In genomic region chr1:37512961-37513431, GRCm38 (mm10) we compare ENCODE assay signal across 8 mouse cellular contexts. TPM values are rescaled to one million over a fixed set of nuclear protein-coding genes. Genes with fewer than 3 reads are reported as not detected.
DNase-seq lines count a peak whose midpoint lies in the region; ATAC-seq lines count a peak whose summit lies in the region.

No protein-coding gene starts in this region.

- peak overlapping the region; percentile 44; the same call in 1 of the 2 replicates for H3K9ac ChIP-seq in heart, embryonic 14.5 days (ENCODE audit: low read length)

- H3K27ac ChIP-seq in heart, embryonic 14.5 days (replicated peaks in 1 of 2; ENCODE audit: control insufficient read depth in 1 of 2, insufficient read depth in 1 of 2, low read depth in 2 of 2, low read length in 2 of 2) = peak overlapping the region; percentile 68 to 85

- no peak for ATAC-seq in heart, embryonic 14.5 days (ENCODE audit: insufficient number of reproducible peaks, insufficient read depth, low FRiP score, low read depth)
- no peak for ATAC-seq in inflammation-experienced regulatory T-cells, adult 6 months

- no peak for DNase-seq in heart, postnatal 4 days
- peak; percentile 44 for DNase-seq in retina, postnatal 1 day
- DNase-seq in retina, embryonic 14.5 days (ENCODE audit: low spot score) = no peak
- peak; percentile 31 for DNase-seq in kidney, adult 9 months
- no peak for DNase-seq in spleen, adult 18-20 months
- no peak for DNase-seq in right cerebral cortex, postnatal 36 days (ENCODE audit: low spot score in 2 of 2)

- H3K4me1 ChIP-seq in heart, embryonic 14.5 days (ENCODE audit: control insufficient read depth in 2 of 2, insufficient read depth in 2 of 2, low read length in 2 of 2) = peaks cover 15 to 23% of the 10 kb centered on the region in 2 experiments

- peaks cover 3% of the 10 kb centered on the region; the same call in 1 of the 2 replicates for H3K9me3 ChIP-seq in heart, embryonic 14.5 days (ENCODE audit: control insufficient read depth, low read length)

- H3K4me3 ChIP-seq in heart, embryonic 14.5 days (ENCODE audit: control insufficient read depth in 1 of 2, insufficient read depth in 1 of 2, low read depth in 1 of 2, low read length in 2 of 2) = no peak overlapping the region

- no peaks in the 10 kb centered on the region for H3K36me3 ChIP-seq in heart, embryonic 14.5 days (ENCODE audit: control insufficient read depth, insufficient read depth, low read length)

- H3K27me3 ChIP-seq in heart, embryonic 14.5 days (ENCODE audit: control insufficient read depth, insufficient read depth, low read length) = no peaks in the 10 kb centered on the region

- peak overlapping the region; percentile 31; the same call in 1 of the 2 replicates for H3K4me2 ChIP-seq in heart, embryonic 14.5 days (ENCODE audit: low read length)

- 74% methylated on average over 2 of the region's 2 CpGs for WGBS in heart, embryonic 14.5 days

RNA-seq across cellular contexts. Expression of gene Mgat4a, which starts 27.8 kb away (rescaled TPM):
- 4.9 and 5.8 TPM in 2 replicates for polyA plus RNA-seq in heart, embryonic 14.5 days (2014; fragmentation: Nextera tagmentation; extraction: Ambion mirVana)
- total RNA-seq in heart, postnatal 4 days (2021) = 10 to 100 TPM; 15.1 to 15.5 TPM
- 10 to 100 TPM in 1 of 3 experiments, 1 to 10 TPM in 2; 4.4 to 13.2 (median 9.5) TPM for polyA plus RNA-seq in inflammation-experienced regulatory T-cells, adult 6 months (2017; shearing (Covaris generic))

Comparison
In these comparisons a context has a peak if more than half of its experiments do, and no peak if none do; other contexts are left out.
1. DNase-seq: peak in retina, postnatal 1 day (single experiment) and kidney, adult 9 months (single experiment); none in heart, postnatal 4 days (single experiment), retina, embryonic 14.5 days (single experiment), spleen, adult 18-20 months (0 of 2) and right cerebral cortex, postnatal 36 days (0 of 2).